Mouse (Mus musculus) lung, adult 2 months (tissue): Measurements from ENCODE around the gene Homer1. TPM values are rescaled to one million over a fixed set of nuclear protein-coding genes. Genes with fewer than 3 reads are reported as not detected.

Experiments used
- DNase-seq: peaks from one replicate; pipeline ENCODE4 v3.0.0; 2022
- H3K4me1 ChIP-seq: fragments of 200-500 bp; 2 replicates; pipeline ENCODE4 v1.6.1; 2011; ENCODE audit warnings: low read length; ENCODE audit not compliant: control insufficient read depth, insufficient read depth
- H3K4me3 ChIP-seq: fragments of 200-500 bp; replicated peaks from 2 replicates; pipeline ENCODE3; 2011; ENCODE audit warnings: low read depth, mild to moderate bottlenecking, control low read depth, low read length; ENCODE audit errors: extremely low read depth
- CTCF ChIP-seq: fragments of 200-500 bp; IDR thresholded peaks from 2 replicates; pipeline ENCODE4 v1.5.1; 2011; ENCODE audit warnings: mild to moderate bottlenecking, low read length, control low read depth; ENCODE audit not compliant: insufficient read depth
- POLR2A ChIP-seq: fragments of 200-500 bp; IDR thresholded peaks from 2 replicates; pipeline ENCODE4 v1.6.1; 2011; ENCODE audit warnings: low read depth, mild to moderate bottlenecking, control low read depth, low read length, borderline replicate concordance; ENCODE audit errors: extremely low read depth
- WGBS: fragments of 180-500 bp; shearing (Covaris S2); methylation state at CpG from one replicate; pipeline ENCODE4 v1.1.7; 2018; 5-methylcytosine and 5-hydroxymethylcytosine counted together
- polyA plus RNA-seq: library from polyadenylated mRNA; depleted of rRNA; stranded (reverse); fragments of >200 nt; gene quantifications from 2 replicates; pipeline ENCODE4 v1.2.3, GENCODE M21; 2012

The Homer1 gene
- polyA plus RNA-seq, 1 experiment, result 1.9 TPM

DNA sequence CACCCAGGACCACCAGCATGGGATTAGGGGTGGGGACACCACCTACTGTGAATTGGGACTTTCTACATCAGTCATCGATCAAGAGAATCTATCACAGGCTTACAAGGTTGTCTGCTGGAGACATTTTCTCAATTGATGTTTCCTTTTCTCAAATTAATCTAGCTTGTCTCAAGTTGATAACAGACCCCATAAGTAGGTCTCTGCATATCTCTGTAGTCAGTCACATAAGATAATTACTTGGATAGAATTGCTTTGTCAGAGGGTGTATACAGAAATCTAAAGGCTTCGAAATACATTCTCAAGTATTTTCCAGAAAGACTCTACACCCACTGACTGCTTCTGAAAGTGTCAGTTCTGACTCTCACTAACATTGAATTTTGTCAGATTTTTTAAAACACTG lies 32.3 kb downstream of the Homer1 start:
- 80% methylated on average over 2 of the region's 2 CpGs for WGBS

DNA sequence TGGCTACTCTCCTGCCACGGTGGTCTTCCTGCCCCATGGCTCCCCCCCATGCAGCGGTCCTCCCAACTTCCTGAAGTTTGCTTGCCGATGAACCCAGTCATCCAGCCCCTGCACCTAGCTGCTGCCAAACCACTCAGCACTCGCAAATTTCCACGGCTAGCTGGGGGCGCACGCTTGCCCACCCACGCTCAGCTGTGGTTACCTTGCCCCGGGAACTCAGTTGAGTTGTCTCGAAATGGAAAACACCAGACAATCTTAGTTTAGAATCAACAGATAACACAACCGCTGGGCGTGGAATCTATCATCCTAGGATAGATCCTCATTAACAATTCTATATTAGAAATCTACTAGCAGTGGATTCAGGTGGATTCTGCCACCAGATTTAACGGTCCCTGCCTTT lies 33.1 kb downstream of the Homer1 start:
- 89% methylated on average over 13 of the region's 13 CpGs for WGBS
- Histone ChIP-seq H3K4me3 (no peak overlapping the region), H3K4me1 (no peaks in the 10 kb centered on the region)
- DNase-seq, result no peak
- TF ChIP-seq CTCF (no peak), POLR2A (no peak)

More for the DNA sequence above, 32.3 kb downstream of the Homer1 start:
- Histone ChIP-seq H3K4me1 (no peaks in the 10 kb centered on the region), H3K4me3 (no peak overlapping the region)
- no peak for TF ChIP-seq POLR2A
- no peak for TF ChIP-seq CTCF
- DNase-seq, result no peak

DNA sequence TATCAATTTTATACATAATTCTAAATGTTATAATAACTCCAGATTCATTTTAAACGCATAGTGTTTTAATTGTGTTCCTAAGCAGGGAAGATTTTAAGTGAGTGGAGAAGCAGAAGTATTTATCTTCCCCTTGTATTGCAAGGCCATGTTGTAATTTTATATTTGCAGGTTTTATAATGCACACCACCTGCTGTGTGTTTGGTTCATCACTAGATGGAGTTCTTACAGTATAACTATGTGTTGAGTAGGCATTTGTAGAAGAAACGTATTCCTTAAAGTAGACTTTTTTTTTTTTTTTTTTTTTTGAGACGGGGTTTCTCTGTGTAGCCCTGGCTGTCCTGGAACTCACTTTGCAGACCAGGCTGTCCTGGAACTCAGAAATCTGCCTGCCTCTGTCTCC lies 35.9 kb downstream of the Homer1 start:
- no peak for TF ChIP-seq CTCF
- TF ChIP-seq POLR2A, result no peak
- Histone ChIP-seq H3K4me1 (no peaks in the 10 kb centered on the region), H3K4me3 (no peak overlapping the region)
- DNase-seq, result no peak
- WGBS, result 68% methylated on average over 3 of the region's 3 CpGs

DNA sequence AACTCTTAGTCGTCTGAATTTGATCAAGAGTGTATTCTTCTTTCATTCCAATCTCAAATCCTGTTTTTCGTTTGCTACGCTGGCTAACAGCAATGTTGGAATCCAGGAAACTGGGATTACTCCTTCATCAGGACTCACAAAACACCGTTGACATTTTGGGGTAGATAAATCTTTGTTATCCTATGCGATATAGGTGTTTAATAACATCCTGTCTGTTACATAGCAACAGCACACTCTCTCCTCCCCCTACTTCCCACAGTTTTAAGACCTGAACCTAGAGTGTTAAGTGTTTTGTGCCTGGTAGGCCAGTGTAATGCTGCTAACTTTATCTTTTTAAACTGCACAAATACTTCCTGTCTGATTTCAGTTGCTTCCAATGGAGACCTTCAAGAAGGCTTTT lies 39.0 kb downstream of the Homer1 start:
- no peak for DNase-seq
- Histone ChIP-seq H3K4me1 (no peaks in the 10 kb centered on the region), H3K4me3 (no peak overlapping the region)
- WGBS, result 41% methylated on average over 5 of the region's 5 CpGs
- TF ChIP-seq POLR2A (no peak), CTCF (no peak)

DNA sequence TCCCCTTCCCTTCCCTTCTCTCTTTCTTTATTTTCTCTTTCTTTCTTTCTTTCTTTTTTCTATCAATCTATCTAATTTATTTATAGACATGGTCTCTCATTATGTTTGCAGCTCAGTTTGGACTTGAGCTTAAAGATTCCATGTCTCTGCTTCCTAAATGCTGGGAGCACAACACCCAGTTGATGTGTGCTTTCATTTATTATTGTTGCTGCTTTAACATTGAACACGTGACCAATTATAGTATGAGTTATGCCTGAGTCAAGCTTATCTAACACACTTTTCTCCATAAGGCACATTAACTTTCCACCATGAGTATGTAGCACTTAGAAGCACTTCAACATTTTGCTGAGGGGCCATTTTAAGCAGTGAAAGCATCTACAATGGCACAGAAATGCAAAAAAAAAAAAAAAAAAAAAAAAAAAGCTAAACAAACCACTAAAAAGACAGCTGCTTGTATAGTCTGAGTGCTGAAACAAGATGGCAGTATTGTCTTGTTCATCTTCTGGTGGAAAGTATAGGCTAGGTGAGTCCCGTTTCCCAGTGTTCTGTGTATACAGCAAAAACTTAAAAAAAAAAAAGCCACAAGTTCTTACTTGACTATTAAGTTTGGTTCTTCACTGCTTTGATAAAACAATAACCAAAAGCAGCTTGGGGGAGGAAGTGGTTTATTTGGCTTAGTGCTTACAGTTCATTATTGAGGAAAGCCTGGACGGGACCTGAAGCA lies 41.3 kb downstream of the Homer1 start:
- WGBS, result 51% methylated on average over 3 of the region's 3 CpGs
- Histone ChIP-seq H3K4me1 (no peaks in the 10 kb centered on the region), H3K4me3 (no peak overlapping the region)
- DNase-seq, result no peak
- no peak for TF ChIP-seq POLR2A
- 0 out of 2 replicates have a peak, but pooled peaks have one; percentile 1 for TF ChIP-seq CTCF

DNA sequence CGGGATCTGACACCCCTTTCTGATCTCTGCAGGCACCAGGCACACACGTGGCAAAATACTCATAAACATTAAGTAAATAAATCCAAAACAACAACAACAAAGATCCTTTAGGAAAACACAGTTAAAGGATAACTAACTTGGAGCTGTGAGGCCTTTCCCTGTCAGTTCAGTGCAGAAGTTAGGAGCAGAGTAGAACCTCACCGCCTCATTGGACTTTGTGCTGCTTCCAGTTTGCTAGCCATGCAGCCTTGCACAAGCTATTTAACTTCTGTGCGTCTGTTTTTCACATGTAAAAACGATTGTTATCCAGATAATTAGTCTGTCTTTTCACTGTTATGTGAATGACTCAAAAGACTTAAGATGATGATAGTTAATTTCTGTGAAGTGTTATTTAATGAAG lies 43.2 kb downstream of the Homer1 start:
- no peak overlapping the region for H3K4me3 ChIP-seq
- WGBS, result 82% methylated on average over 5 of the region's 5 CpGs
- TF ChIP-seq POLR2A (no peak), CTCF (no peak)
- H3K4me1 ChIP-seq, result no peaks in the 10 kb centered on the region
- no peak for DNase-seq

DNA sequence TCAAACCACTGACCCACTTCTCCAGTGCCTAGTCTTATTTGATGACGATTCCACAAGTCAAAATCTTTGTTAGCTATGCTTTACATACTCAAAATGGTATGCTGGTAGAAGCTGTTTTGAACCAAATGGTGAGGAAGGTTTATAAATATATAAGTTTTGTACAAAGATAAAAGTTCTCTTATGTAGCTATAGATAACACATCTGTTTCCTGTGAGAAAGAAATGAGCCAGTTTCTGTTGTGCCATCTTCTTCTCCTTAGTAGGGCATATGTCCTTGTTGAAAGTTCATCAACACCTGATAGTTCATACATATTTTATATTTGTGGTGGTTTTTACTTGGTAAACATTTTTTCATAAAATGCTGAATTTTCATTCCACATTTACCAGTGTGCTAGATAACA lies 45.0 kb downstream of the Homer1 start:
- no peak for DNase-seq
- 67% methylated on average over 1 of the region's 1 CpGs for WGBS
- no peak overlapping the region for H3K4me3 ChIP-seq
- TF ChIP-seq POLR2A, result no peak
- TF ChIP-seq CTCF, result no peak
- no peaks in the 10 kb centered on the region for H3K4me1 ChIP-seq

DNA sequence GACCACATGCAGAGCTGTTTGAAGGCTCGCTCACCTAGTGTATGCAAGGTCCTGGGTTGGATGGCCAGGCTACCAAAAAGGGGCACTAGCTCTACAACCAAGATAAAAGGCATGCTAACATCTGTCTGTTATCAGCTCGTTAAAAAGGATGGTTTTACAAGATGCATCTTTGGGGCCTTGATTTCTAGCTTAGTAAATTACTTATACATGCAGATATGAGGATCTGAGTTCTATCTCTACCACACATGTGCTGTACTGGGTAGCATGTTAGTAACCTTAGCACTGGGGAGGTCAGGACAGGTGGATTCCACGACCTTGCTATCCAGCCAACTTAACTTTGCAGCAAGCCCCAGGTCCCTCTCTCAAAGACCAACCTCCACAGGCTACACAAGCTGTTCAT lies 46.4 kb downstream of the Homer1 start:
- Histone ChIP-seq H3K4me3 (no peak overlapping the region), H3K4me1 (no peaks in the 10 kb centered on the region)
- WGBS, result 77% methylated on average over 3 of the region's 3 CpGs
- no peak for TF ChIP-seq CTCF
- TF ChIP-seq POLR2A, result no peak
- DNase-seq, result no peak

DNA sequence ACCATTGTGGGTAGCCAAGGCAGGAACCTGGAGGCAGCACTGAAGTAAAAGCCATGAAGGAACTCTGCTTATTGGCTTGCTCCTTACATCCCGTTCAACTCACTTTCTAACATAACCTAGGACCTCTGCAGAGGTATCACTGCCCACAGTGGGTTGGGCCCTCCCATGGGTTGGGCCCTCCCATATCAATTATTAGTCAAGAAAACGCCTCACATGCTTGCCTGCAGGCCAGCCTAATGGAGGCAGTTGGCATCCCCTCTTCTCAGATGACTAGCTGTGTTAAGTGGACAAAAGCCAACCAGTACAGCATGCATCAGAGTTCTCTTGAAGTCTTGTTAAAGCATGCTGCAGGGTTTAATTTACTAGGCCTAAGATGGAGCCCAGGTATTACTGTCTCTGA lies 52.6 kb downstream of the Homer1 start:
- TF ChIP-seq POLR2A, result no peak
- no peak for TF ChIP-seq CTCF
- H3K4me3 ChIP-seq, result no peak overlapping the region
- H3K4me1 ChIP-seq, result no peaks in the 10 kb centered on the region
- WGBS, result 77% methylated on average over 2 of the region's 2 CpGs
- DNase-seq, result no peak

DNA sequence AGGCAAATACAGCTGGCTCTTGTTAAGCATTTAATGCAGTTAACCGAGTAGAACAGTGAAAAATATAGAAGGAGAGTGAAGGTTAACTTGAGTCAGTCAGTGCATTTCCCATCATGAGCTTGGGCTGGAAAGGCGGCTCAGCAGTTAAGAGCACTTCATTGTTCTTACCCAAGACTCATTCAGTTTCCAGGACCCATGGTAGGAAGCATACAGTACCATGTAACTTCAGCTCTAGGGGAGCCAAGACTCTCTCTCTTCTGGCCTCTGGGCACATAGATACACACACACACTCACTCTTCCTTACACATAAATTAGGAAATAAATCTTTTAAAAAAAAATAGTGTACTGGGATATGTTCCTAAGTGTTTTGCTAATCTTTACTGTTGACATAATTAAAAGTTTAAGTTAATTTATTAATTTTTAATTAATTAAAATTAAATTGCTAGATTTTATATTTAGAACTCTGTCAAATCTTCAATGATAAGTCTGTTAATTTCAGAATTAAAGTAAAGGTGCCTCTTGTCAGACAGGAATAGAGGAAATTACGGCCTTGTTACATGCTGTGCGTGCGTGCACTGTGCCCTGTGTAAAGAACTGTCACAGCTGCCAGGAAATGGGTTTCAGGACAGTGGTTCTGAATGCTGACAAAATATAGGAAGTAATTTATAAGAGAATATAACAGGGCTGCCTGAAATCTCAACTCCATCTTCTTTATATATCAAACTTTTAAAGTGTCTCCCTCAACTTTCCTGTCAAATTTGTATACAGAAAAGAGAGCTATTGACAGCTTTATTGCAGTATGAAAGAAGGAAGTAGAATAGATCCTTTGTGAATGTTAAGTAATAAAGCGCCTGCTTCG lies 55.2 kb downstream of the Homer1 start:
- no peak for DNase-seq
- no peaks in the 10 kb centered on the region for H3K4me1 ChIP-seq
- H3K4me3 ChIP-seq, result no peak overlapping the region
- WGBS, result 60% methylated on average over 7 of the region's 7 CpGs
- TF ChIP-seq POLR2A (no peak), CTCF (no peak)

DNA sequence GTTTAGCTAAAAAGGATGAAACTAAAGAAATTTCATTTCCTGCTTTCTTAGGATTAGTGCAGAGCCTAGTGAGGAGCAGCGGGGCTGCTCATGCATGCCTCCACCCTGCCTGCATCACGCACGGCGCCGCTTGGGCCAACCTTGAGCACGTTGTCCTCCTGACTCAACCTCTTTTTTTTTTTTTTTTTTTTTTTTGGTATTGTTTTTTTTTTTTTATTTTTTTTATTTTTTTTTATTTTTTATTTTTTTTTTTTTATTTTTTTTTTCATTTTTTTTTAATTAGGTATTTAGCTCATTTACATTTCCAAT lies 55.8 kb downstream of the Homer1 start:
- H3K4me1 ChIP-seq, result no peaks in the 10 kb centered on the region
- TF ChIP-seq CTCF (no peak), POLR2A (no peak)
- 81% methylated on average over 6 of the region's 6 CpGs for WGBS
- no peak overlapping the region for H3K4me3 ChIP-seq
- no peak for DNase-seq
